Mouse (Mus musculus): ENCODE data around the gene Pdzk1ip1.

The Pdzk1ip1 gene

DNA sequence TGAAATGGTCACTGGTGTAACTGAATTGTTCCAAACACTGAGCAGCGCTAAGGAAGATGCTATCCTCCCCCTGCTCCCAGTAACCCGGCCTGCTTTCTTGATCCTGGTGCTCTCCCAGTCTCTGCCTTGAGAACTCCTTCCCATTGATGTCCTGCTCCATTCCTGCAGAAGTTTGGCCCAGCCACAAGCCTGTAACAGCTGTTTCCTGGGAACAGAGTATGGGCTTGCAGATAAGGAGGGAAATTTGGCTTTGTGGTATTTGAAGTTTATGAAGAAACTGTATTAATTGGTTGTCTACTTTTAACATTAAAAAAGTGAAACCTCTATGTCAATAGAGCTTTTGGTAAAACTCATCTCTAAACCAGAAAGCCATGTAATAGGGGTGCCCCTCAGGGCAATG lies 35.0 kb downstream of the Pdzk1ip1 start:
- DNase-seq (ENCODE audit: low read depth), result no peak

DNA sequence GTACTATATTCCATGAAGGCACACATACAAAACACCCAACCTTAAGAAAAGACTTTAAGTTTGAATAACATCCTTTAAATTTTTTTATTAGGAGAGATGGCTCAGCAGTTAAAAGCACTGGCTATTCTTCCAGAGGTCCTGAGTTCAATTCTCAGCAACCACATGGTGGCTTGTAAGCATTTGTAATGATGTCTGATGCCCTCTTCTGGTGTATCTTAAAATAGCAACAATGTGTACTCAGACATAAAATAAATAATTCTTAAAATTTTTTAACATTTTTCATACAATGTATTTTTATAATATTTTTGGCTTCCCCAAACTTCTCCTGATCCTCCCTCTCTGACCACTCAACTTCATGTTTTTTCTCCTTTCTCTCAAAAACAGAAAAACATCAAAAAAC lies 36.2 kb downstream of the Pdzk1ip1 start:
- DNase-seq (ENCODE audit: low read depth), result no peak

DNA sequence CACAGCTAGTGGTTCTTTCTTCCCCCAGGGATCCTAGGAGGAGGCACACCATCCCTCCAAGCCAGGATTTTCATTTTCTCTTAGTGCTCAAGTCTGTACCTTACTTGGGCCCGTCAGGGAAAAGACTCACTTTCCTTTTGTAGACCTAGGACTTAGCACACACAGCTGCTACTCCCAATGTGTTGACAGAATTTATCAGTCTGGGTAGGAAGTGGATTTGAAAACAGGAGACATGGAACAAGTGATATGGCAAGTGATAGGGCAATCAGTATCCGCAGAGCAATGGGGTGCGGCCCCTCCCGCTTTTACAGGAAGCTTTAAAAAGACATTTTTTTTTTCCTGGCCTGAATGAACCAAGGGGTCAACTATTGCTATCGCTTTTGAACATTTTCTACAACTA lies 44.6 kb downstream of the Pdzk1ip1 start:
- no peak for DNase-seq (ENCODE audit: low read depth)

DNA sequence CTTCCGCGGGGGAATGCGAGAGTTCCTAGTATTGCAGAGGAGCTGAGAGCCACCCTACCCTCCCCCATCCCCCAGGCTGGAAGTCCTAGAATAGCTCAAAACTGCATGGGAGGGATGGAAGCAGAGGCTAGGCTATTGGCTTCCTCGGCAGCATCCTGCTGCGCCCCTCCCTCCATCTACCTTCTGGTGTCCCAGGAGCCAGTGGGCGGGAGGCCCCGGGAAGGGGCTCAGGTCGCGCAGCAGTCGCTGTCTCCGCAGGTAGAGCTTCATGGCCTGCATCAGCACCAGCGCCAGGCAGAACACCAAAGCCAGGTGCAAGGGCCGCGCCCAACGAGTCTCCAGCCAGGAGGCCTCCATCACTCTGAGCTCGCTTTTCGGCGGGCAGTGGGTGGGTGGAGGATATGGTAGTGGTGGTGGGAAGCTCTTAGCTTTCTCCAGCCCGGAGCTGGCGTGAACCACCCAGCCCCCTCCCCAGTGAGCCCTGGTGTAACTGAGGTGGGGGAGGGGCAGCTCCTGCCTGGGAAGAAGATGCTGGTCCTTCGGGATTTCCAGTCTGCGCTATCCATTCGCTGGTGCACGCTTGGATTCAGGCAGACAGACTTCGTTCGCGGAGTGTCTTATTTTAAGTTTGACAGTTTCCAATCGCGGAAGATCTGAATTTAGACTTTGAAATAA lies 45.2 kb downstream of the Pdzk1ip1 start, which contains the start of gene Cyp4x1:
TSS of gene Cyp4x1 (minus strand) at position 661 of the 675 bp plus-strand sequence.
- DNase-seq (ENCODE audit: low read depth), result no peak

DNA sequence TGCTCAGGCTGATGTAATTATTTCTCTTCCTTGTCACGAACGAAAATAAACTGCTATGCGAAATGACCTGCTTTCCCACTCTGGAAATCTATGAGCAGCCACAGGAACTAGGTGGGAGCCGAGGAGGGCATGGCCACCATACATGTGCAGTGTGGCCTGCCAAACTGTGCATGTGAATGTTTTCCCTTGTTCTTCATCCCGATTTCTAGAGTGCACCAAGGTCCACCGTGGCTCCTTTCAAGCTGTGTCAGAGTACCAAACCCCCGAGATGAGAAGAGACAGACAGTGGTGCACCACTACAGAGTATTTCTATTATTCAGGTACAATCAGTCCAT lies 45.8 kb downstream of the Pdzk1ip1 start:
- no peak for DNase-seq (ENCODE audit: low read depth)
